Mouse (Mus musculus) hindlimb bud, embryonic 11.5 days (tissue): ENCODE data around the gene Hoxb5.

ENCODE experiments used
- DNase-seq: peaks from one replicate; pipeline ENCODE4 v3.0.0-alpha.2; 2012; ENCODE audit warnings: low read depth, low spot score; ENCODE audit errors: extremely low spot score

Gene Hoxb5

GRCm38 (mm10) chr11:96350341-96350624 is 47.1 kb downstream of the Hoxb5 start, which contains the start of gene Hoxb2:
Hoxb2 (plus strand) TSS chr11:96350525.
- DNase-seq = no peak

GRCm38 (mm10) chr11:96350791-96351190 is 47.7 kb downstream of the Hoxb5 start:
- no peak for DNase-seq

DNA sequence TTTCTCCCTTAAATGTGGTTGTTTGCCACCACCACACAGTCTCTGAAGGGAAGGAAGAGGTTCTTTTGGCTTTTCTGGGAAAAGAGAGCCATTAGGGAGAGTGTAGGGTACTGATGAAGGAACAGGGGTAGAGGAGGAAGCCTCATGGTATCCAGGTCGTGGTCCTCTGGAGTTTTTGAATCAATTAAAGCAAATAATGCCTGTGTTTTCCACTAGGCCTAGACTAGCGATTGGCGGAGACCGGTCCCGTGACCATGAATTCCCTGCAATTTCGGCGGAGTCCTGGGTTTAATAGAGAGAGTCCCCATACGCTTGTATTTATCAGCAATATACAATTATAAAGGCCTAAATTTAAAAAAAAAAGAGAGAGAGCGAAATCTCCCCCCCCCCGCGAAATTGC is 48.2 kb downstream of the Hoxb5 start:
- DNase-seq = no peak

- no peak for DNase-seq
Observed at GRCm38 (mm10) chr11:96351831-96352230, 48.7 kb downstream of the Hoxb5 start.

DNA sequence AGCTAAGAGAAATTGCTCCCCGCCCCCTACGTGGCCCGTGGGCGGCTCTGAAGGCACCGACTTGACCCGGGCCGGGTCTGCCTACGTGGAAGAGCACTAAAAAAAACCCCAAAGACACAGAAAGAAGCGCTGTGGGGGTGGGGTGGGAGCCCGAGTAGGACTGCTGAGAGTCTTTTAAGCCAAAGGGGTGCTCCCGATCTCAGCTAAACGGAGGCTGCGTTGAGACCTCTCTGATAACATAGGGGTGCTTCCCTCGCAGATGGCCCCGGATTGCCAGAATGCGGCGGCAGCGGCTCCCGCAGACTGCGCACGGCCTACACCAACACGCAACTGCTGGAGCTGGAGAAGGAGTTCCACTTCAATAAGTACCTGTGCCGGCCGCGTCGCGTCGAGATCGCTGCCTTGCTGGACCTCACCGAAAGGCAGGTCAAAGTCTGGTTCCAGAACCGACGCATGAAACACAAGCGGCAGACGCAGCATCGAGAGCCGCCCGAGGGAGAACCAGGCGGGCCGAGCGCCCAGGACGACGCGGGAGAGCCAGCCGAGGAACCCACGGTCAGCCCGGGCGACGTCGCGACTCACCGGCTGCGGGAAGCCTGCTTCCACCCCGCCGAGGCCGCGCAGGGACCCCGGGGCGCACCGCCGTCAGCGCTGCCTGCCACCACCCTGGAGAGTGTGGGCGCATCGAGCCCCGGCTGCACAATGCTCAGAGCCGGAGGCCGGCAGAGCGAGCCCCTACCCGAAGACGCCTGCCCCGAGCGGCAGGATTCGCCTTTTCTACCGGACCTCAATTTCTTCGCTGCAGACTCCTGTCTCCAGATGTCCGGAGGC is 49.8 kb downstream of the Hoxb5 start:
- DNase-seq = no peak

DNA sequence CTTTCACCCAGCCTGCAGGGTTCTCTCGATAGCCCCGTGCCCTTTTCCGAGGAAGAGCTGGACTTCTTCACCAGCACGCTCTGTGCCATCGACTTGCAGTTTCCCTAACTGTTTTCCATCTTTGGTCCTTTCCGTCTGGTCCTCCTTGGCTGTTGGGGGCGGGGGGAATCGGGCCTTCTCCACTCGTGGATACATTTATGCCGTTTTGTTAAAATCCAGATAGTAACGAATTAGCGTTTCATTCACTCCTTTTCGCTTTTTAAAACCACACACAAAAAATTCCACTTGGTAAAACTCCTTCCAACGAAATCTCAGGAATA is 50.3 kb downstream of the Hoxb5 start:
- DNase-seq = no peak

DNA sequence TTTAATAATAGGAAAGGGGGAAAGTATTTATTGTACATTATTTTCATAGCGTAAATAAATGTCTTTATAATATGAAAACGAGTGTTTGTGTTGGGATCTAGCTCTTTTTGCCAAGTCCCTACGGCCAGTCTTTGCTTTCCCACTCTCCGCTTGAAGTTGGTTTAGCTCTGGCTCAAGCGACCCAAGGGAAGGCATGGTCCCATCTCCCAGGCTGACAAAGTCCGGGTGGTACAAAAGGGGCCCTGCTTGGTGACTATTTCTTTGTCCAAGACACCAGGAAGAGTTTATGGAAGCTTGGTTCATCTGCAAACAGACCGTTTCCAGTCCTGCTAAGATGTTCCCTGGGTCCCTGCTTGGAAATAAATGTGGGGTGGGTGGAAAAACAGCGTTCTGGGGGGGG is 50.8 kb downstream of the Hoxb5 start:
- DNase-seq = no peak

DNA sequence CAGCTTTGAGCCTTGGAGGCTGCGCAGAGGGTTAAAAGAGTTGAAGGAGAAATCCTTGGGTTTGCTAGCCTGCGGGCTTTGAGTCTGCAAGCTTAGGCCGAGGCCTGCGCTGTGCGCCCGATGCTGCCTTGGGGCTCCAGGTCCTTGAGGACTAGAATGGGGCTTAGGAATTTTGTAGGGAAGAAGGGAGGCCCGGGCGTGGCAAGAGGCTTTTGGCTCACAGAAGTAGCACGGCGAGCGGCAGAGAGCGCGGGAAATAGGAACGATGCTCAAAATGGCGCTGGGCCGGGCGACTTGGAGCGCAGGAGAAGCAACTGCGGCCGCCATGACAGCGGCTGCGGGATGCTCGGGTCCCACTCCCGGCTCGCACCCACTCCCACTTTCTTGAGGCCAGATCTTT is 51.2 kb downstream of the Hoxb5 start:
- DNase-seq = no peak

GRCm38 (mm10) chr11:96354801-96355311 is 51.7 kb downstream of the Hoxb5 start:
- DNase-seq = no peak
